Mouse (Mus musculus) stomach, embryonic 15.5 days (tissue): ENCODE measurements around the gene Gm21750. TPM values are rescaled to one million over a fixed set of nuclear protein-coding genes. Genes with fewer than 3 reads are reported as not detected.

Source experiments
- ATAC-seq: fragments of 200-750 bp; cut with Nextera tagmentation; 2 replicates; pipeline ENCODE4 v1.8.0; 2017; ENCODE audit warnings: low read depth, moderate number of reproducible peaks, moderate TSS enrichment; ENCODE audit not compliant: insufficient read depth, low FRiP score
- H3K27ac ChIP-seq: fragments of 300-500 bp; sonication (generic); 2 replicates; pipeline ENCODE4 v1.5.1; 2015; ENCODE audit warnings: mild to moderate bottlenecking, inconsistent platforms
- H3K27me3 ChIP-seq: fragments of 300-500 bp; sonication (generic); replicated peaks from 2 replicates; pipeline ENCODE4 v1.6.1; 2015; ENCODE audit warnings: inconsistent platforms
- H3K36me3 ChIP-seq: fragments of 300-500 bp; sonication (generic); 2 replicates; pipeline ENCODE4 v1.6.1; 2015; ENCODE audit warnings: inconsistent platforms
- H3K4me1 ChIP-seq: fragments of 300-500 bp; sonication (generic); 2 replicates; pipeline ENCODE4 v1.6.1; 2015; ENCODE audit warnings: inconsistent platforms
- H3K4me2 ChIP-seq: fragments of 300-500 bp; sonication (generic); 2 replicates; pipeline ENCODE4 v1.6.1; 2015; ENCODE audit warnings: mild to moderate bottlenecking, inconsistent platforms
- H3K4me3 ChIP-seq: fragments of 300-500 bp; sonication (generic); replicated peaks from 2 replicates; pipeline ENCODE4 v1.5.1; 2015; ENCODE audit warnings: inconsistent platforms
- H3K9ac ChIP-seq: fragments of 300-500 bp; sonication (generic); 2 replicates; pipeline ENCODE4 v1.6.1; 2015; ENCODE audit warnings: inconsistent platforms
- H3K9me3 ChIP-seq: fragments of 300-500 bp; sonication (generic); 2 replicates; pipeline ENCODE4 v1.6.1; 2016; ENCODE audit warnings: inconsistent platforms
- WGBS: fragments of 180-500 bp; shearing (Covaris S2); methylation state at CpG from one replicate; pipeline ENCODE4 v1.1.7; 2015; 5-methylcytosine and 5-hydroxymethylcytosine counted together
- polyA plus RNA-seq: library from polyadenylated mRNA; unstranded; fragments of >200 nt; fragmentation: Nextera tagmentation; extraction: Ambion mirVana; gene quantifications from 2 replicates; pipeline ENCODE4 v1.2.1, GENCODE M21; 2015

The Gm21750 gene
- polyA plus RNA-seq, 1 experiment from 2014 or later = not detected

DNA sequence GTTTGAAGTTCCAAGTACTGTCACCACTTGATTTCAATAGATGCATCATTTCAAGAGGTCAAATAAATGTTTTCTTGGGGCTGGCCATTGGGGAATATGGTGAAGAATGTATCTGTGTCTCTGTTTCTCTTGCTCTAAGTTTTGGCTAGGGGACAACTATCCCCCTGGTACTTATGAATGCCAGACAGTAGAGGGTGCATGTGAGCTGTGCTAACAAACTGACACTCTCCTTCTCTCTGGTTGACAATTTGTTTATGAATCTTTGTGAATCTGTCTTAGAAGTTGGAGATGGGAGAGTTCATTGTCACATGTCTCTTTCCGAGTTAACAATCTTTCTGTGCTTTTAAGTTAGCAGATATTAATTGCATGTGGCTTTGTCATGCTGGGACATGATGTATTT is 39.2 kb downstream of the Gm21750 start:
- ATAC-seq = no peak
- Histone ChIP-seq H3K9me3 (no peaks in the 10 kb centered on the region), H3K4me1 (no peaks in the 10 kb centered on the region), H3K9ac (no peak overlapping the region), H3K4me2 (no peak overlapping the region), H3K27ac (no peak overlapping the region), H3K27me3 (no peaks in the 10 kb centered on the region), H3K36me3 (no peaks in the 10 kb centered on the region), H3K4me3 (no peak overlapping the region)
- 25% methylated on average over 1 of the region's 1 CpGs for WGBS

- Histone ChIP-seq H3K4me3 (no peak overlapping the region), H3K9me3 (no peaks in the 10 kb centered on the region), H3K27ac (no peak overlapping the region), H3K27me3 (no peaks in the 10 kb centered on the region), H3K4me2 (no peak overlapping the region), H3K4me1 (no peaks in the 10 kb centered on the region), H3K9ac (no peak overlapping the region), H3K36me3 (no peaks in the 10 kb centered on the region)
- no peak for ATAC-seq
- 87% methylated on average over 9 of the region's 9 CpGs for WGBS
Measured at GRCm38 (mm10) chr14:73709412-73710110, 48.5 kb downstream of the Gm21750 start.

Other genes with a start within 250 kb of the Gm21750 start
- 70.9 TPM in 2 replicates for gene Med4, start 151.2 kb upstream of the Gm21750 start, polyA plus RNA-seq
- 101 and 117 TPM in 2 replicates for gene Sucla2, start 135.9 kb upstream of the Gm21750 start, polyA plus RNA-seq
- 4.5 and 6.5 TPM in 2 replicates for gene Nudt15, start 113.0 kb upstream of the Gm21750 start, polyA plus RNA-seq